Mouse (Mus musculus) myocyte (in vitro differentiated cells): ENCODE results near the gene Galk1. TPM values are rescaled to one million over a fixed set of nuclear protein-coding genes. Genes with fewer than 3 reads are reported as not detected.

Experiments
- H3K27me3 ChIP-seq: one replicate; pipeline ENCODE4 v1.6.1; 2011; ENCODE audit not compliant: control insufficient read depth, insufficient read depth, insufficient read length
- H3K36me3 ChIP-seq: one replicate; pipeline ENCODE4 v1.6.1; 2011; ENCODE audit not compliant: control insufficient read depth, insufficient read depth
- H3K4me2 ChIP-seq: one replicate; pipeline ENCODE4 v1.6.1; 2011; ENCODE audit warnings: low read depth, control low read depth
- H3K4me3 ChIP-seq: one replicate; pipeline ENCODE4 v1.5.1; 2011; ENCODE audit warnings: mild to moderate bottlenecking, control low read depth, moderate library complexity
- H3K79me2 ChIP-seq: one replicate; pipeline ENCODE4 v1.6.1; 2011; ENCODE audit not compliant: control insufficient read depth, insufficient read depth
- H3ac ChIP-seq: one replicate; pipeline ENCODE4 v1.6.1; 2011; ENCODE audit not compliant: control insufficient read depth, insufficient read length
- CEBPB ChIP-seq: IDR thresholded peaks from 2 replicates; pipeline ENCODE4 v1.6.1; 2011; ENCODE audit warnings: mild to moderate bottlenecking, moderate library complexity; ENCODE audit not compliant: poor library complexity, insufficient read depth, severe bottlenecking
- E2F4 ChIP-seq: IDR thresholded peaks from one replicate; pipeline ENCODE4 v1.6.1; 2011; ENCODE audit warnings: mild to moderate bottlenecking, control low read depth, moderate library complexity; ENCODE audit not compliant: insufficient read depth
- MAX ChIP-seq: IDR thresholded peaks from one replicate; pipeline ENCODE4 v1.6.1; 2011; ENCODE audit warnings: low read depth, mild to moderate bottlenecking, control low read depth
- MYOD1 ChIP-seq, 3 experiments: IDR thresholded peaks; one replicate each; pipeline ENCODE4 v1.6.1; 2011; ENCODE audit warnings: control low read depth in 2 of 3, low read depth in 2 of 3, mild to moderate bottlenecking in 2 of 3, moderate library complexity in 1 of 3; ENCODE audit not compliant: insufficient read length in 2 of 3, control insufficient read depth in 1 of 3
- MYOG ChIP-seq, 3 experiments: IDR thresholded peaks; one replicate each; pipeline ENCODE4 v1.6.1; 2011; ENCODE audit warnings: control low read depth in 2 of 3, low read depth in 2 of 3, mild to moderate bottlenecking in 2 of 3; ENCODE audit not compliant: insufficient read length in 2 of 3, control insufficient read depth in 1 of 3, insufficient read depth in 1 of 3
- POLR2A ChIP-seq: IDR thresholded peaks from one replicate; pipeline ENCODE4 v1.6.1; 2011; ENCODE audit warnings: low read depth, mild to moderate bottlenecking, control low read depth, moderate library complexity; ENCODE audit not compliant: insufficient read length
- POLR2AphosphoS2 ChIP-seq: IDR thresholded peaks from one replicate; pipeline ENCODE4 v1.6.1; 2011; ENCODE audit warnings: low read depth, control low read depth; ENCODE audit not compliant: insufficient read length
- REST ChIP-seq: IDR thresholded peaks from one replicate; pipeline ENCODE4 v1.6.1; 2011; ENCODE audit warnings: mild to moderate bottlenecking, control low read depth, moderate library complexity; ENCODE audit not compliant: insufficient read depth, insufficient read length
- SRF ChIP-seq: IDR thresholded peaks from one replicate; pipeline ENCODE4 v1.6.1; 2011; ENCODE audit warnings: low read depth; ENCODE audit not compliant: control insufficient read depth, insufficient read length
- TCF12 ChIP-seq: IDR thresholded peaks from one replicate; pipeline ENCODE4 v1.6.1; 2011; ENCODE audit warnings: mild to moderate bottlenecking, control low read depth; ENCODE audit not compliant: poor library complexity, insufficient read depth, severe bottlenecking
- TCF3 ChIP-seq: IDR thresholded peaks from one replicate; pipeline ENCODE4 v1.6.1; 2011; ENCODE audit warnings: low read depth, control low read depth; ENCODE audit not compliant: insufficient read length
- USF1 ChIP-seq: IDR thresholded peaks from one replicate; pipeline ENCODE4 v1.6.1; 2011; ENCODE audit warnings: low read depth, mild to moderate bottlenecking, control low read depth, moderate library complexity
- polyA plus RNA-seq: library from polyadenylated mRNA; unstranded; fragments of >200 nt; fragmentation: generic; extraction: Trizol; gene quantifications from one replicate; pipeline ENCODE4 v1.2.1, GENCODE M21; 2012; ENCODE audit warnings: missing spikeins

Galk1 gene
- polyA plus RNA-seq, 1 experiment: 172 TPM

DNA sequence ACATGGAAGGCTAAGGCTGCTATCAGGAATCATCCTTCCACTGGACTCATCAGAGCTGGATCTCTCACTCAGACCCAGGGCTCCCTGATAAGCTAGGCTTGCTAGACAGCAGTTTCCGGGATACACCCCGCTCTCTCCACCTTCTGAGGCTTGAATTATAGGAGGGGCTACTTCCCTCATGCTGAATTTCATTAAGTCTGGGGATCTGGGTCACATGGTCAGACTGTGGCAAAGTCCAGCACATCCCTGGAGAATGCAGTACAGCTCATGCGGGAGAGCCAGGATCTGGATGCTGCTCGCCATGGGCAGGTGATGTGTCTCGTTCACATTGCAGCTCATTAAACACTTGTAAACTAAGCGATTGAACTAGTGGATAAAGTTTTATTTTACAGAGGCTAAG lies 41.5 kb downstream of the Galk1 start:
- H3ac ChIP-seq: no peak overlapping the region
- TF ChIP-seq SRF: no peak
- no peak for TF ChIP-seq MYOD1 (IDR thresholded peaks at IDR 0.05; ENCODE audit: control insufficient read depth in 1 of 3, insufficient read length in 2 of 3, low read depth in 2 of 3)
- no peak for TF ChIP-seq MAX
- peak; percentile 89 for TF ChIP-seq USF1
- H3K4me2 ChIP-seq: peak overlapping the region; percentile 15
- H3K36me3 ChIP-seq: peaks cover 9% of the 10 kb centered on the region
- no peak overlapping the region for H3K4me3 ChIP-seq
- H3K79me2 ChIP-seq: no peaks in the 10 kb centered on the region
- no peaks in the 10 kb centered on the region for H3K27me3 ChIP-seq

DNA sequence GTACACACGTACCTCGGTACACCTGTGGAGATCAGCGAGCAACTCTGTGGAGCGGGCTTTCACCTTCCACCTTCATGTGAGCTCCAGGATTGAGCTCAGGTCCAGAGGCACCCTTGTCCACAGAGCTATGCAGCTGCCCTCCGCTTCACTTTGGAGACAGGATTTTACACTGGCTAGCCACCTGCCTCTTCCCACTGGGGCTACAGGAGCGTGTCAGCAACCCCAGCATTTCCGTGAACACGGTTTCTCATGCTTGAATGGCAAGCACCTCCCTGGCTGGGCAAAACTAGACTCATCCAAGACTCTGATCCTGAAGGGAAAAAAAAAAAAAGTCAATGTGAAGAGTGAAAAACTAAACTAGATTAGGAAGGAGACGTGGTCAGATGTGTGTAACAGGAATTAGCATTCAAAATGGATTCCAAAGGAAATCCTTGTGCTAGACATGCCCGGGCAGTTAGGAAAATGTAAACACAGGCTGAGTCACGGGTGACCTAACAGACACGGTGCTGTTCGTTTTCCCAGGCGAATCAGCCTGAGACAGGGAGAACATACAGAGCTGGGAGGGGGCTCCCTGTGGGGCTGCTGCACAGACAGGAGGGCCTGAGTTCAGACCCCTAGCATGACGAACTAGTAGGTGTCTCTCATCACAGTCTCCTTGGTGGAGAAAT lies 42.4 kb downstream of the Galk1 start:
- no peak overlapping the region for H3K4me3 ChIP-seq
- peak overlapping the region; percentile 15 for H3K4me2 ChIP-seq
- H3K79me2 ChIP-seq: no peaks in the 10 kb centered on the region
- peaks cover 14% of the 10 kb centered on the region for H3K36me3 ChIP-seq
- H3ac ChIP-seq: no peak overlapping the region
- H3K27me3 ChIP-seq: no peaks in the 10 kb centered on the region
- TF ChIP-seq CEBPB (no peak), MYOG (IDR thresholded peaks at IDR 0.05; ENCODE audit: control insufficient read depth in 1 of 3, insufficient read depth in 1 of 3, insufficient read length in 2 of 3, low read depth in 2 of 3) (no peak), TCF3 (no peak), SRF (no peak), MYOD1 (IDR thresholded peaks at IDR 0.05; ENCODE audit: control insufficient read depth in 1 of 3, insufficient read length in 2 of 3, low read depth in 2 of 3) (no peak), POLR2AphosphoS2 (no peak), POLR2A (no peak), USF1 (no peak), E2F4 (no peak), MAX (no peak), TCF12 (no peak)

DNA sequence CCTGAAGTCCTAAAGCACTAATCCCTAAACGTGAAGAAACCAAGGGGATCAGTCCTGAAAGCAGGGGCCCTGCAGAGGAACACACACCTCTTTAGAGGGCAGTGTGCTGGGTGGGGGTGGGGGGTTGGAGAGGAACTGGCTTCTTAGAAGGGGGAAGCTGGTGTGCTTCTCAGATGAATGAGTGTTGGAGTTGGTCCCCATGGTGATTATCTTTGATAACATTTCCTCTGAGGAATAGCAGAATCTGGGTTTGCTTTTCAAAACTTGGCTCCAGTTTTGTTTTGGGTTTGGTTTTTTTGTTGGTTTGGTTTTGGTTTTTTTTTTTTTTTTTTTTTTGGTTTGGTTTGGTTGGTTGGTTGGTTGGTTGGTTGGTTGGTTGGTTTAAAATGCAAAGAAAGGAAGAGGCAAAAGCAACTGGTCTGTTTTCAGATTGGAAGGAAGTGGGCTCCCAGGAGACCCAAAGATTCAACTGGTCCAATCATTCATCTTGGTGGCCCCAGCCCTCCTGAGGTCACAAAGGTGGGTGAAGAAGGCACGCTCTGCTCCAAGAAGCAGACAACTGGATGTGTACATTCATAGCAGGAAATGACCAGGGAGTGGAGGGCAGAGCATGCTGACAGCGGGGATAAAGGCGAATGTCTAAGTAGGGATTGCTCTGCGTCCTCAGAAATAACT lies 43.7 kb downstream of the Galk1 start:
- Histone ChIP-seq H3K27me3 (no peaks in the 10 kb centered on the region), H3K4me3 (no peak overlapping the region), H3K36me3 (peaks cover 20% of the 10 kb centered on the region), H3K79me2 (no peaks in the 10 kb centered on the region), H3ac (no peak overlapping the region), H3K4me2 (no peak overlapping the region)
- TF ChIP-seq SRF (no peak), TCF12 (no peak), TCF3 (no peak), MAX (no peak), MYOG (IDR thresholded peaks at IDR 0.05; ENCODE audit: control insufficient read depth in 1 of 3, insufficient read depth in 1 of 3, insufficient read length in 2 of 3, low read depth in 2 of 3) (no peak), POLR2AphosphoS2 (no peak), MYOD1 (IDR thresholded peaks at IDR 0.05; ENCODE audit: control insufficient read depth in 1 of 3, insufficient read length in 2 of 3, low read depth in 2 of 3) (no peak), CEBPB (no peak), REST (no peak), E2F4 (no peak), POLR2A (no peak), USF1 (no peak)

DNA sequence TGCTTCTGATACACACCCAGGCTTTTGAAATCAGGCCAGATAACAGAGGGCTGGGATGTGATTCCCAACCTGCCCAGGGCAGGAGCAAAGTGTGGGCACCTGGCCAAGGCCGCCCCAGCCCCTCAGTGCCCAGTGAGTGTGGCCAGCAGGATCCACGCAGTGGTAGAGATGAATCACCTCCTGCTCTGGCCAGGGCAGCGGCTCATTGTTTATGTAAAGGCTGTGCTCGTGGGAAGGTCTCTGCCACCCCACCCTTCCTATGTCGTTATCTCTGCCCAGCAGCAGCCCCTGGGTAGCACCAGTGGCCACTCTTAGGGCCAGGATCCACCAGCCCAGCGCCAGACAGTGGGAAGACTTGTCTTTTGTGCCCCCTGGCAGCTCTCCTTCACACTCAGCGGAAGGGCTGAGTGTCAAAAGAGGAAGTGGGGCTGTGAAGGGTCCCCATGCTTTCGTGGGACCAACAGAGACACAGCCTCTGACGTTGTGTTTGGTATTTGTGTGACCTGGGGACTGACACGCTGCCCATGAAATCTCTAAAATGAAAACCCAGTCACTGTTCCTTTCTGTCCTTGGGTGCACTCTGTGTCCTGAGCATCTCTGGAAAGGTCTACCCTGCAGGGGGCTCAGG lies 47.4 kb downstream of the Galk1 start:
- H3ac ChIP-seq: no peak overlapping the region
- H3K4me2 ChIP-seq: peak overlapping the region; percentile 56
- H3K36me3 ChIP-seq: peaks cover 33% of the 10 kb centered on the region
- no peaks in the 10 kb centered on the region for H3K27me3 ChIP-seq
- no peaks in the 10 kb centered on the region for H3K79me2 ChIP-seq
- TF ChIP-seq MYOD1 (IDR thresholded peaks at IDR 0.05; ENCODE audit: control insufficient read depth in 1 of 3, insufficient read length in 2 of 3, low read depth in 2 of 3): peak in 1 of 3 experiments; percentile 21
- TF ChIP-seq MYOG (IDR thresholded peaks at IDR 0.05; ENCODE audit: control insufficient read depth in 1 of 3, insufficient read depth in 1 of 3, insufficient read length in 2 of 3, low read depth in 2 of 3): no peak
- TF ChIP-seq POLR2A: no peak
- no peak for TF ChIP-seq CEBPB
- no peak overlapping the region for H3K4me3 ChIP-seq
